Mouse (Mus musculus): ENCODE measurements around the gene Ccdc151.

The Ccdc151 gene

DNA sequence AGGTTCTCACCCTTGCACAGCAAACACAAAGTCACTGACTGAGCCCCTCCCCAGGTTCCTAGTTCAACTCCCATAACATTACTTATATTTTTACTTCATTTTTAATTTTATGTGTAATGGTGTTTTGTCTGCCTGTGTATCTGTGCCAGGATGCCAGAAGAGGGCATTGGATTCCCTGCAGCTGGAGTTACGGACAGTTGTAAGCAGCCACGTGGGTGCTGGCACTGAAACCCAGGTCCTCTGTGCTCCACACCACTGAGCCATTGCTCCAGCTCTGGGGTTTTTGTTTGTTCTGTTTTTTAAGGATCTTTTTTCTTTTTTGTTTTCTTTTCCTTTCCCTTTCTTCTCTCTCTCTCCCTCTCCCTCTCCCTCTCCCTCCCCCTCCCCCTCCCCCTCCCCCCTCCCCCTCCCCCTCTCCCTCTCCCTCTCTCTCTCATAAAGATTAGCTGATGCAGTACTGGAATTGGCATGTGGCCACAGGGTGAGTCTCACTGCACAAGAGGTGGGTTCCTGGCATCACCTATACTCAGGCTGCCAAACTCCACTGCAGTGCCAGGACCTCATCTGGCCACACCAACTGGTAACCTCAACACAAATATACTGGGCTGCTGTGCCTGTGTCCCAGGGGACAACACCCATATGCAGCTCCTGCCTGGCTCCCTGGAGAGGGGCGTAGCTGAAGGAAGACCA lies 6.1 kb downstream of the Ccdc151 start:
- in situ Hi-C loops (cut with MboI, MseI): no loop called here

GRCm38 (mm10) chr9:21992227-21992626 lies 10.2 kb downstream of the Ccdc151 start:
- in situ Hi-C loops (cut with MboI, MseI): no loop called here

- in situ Hi-C loops (cut with MboI, MseI): no loop called here
Observed at GRCm38 (mm10) chr9:21989230-21990110, 13.0 kb downstream of the Ccdc151 start, which contains the start of gene Rgl3. Rgl3 (minus strand) TSS chr9:21989446.

- in situ Hi-C loops (cut with MboI, MseI): no loop called here
Observed at GRCm38 (mm10) chr9:21988421-21989101, 13.9 kb downstream of the Ccdc151 start.

DNA sequence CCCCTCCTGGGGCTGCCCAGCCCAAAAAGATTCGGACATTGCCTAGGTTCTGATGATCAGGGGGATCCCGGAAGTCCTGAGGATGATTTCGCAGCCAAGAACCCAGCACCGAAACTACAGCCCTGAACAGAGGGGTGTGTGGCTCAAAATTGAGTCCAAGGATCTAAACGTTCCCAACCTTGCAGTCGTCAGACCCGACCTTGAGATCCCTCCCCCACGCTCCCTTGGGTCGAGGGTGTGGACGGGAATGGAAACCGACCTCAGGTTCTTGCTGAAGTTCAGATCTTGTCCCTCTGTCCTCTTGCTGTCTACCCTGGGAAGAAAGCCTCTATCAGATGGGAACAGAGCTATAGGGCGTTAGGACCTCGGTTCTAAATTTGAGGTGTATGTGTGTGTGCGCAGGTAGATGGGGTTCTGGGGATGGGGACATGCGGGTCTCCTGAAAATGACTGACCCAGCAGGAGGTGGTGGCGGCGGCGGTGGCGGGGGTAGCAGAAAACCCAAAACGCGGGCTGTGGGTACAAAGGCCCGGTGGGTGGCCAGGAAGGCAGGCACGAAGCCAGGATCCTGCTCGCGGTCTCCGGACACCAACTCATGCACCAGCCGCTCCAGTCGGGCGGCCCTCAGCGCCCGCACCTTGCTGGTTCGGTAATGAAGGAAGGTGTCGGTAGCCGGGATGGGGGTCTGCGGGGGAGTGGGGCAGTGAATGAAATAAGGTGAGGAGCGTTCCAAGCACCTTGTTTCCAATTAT lies 14.7 kb downstream of the Ccdc151 start:
- in situ Hi-C loops (cut with MboI, MseI): no loop called here

DNA sequence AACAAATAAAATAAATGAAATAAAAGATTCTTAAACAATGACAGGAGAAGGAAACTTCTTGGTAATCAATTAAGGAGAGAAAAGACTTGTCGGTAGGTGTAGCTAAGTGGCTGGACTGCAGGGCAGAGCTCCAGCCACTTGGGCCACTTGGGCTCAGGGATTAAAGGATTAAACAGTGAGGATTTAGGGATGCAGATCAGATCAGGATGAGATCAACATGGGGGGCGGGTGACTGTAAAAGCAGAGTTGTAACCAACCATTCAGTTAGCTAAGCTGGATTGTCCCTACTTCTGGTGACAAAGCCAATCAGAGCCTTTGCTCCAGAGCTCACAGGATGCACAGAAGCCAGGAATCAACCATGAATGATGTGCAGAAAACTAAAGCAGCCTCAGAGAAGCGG lies 18.5 kb downstream of the Ccdc151 start:
- in situ Hi-C loops (cut with MboI, MseI): no loop called here

DNA sequence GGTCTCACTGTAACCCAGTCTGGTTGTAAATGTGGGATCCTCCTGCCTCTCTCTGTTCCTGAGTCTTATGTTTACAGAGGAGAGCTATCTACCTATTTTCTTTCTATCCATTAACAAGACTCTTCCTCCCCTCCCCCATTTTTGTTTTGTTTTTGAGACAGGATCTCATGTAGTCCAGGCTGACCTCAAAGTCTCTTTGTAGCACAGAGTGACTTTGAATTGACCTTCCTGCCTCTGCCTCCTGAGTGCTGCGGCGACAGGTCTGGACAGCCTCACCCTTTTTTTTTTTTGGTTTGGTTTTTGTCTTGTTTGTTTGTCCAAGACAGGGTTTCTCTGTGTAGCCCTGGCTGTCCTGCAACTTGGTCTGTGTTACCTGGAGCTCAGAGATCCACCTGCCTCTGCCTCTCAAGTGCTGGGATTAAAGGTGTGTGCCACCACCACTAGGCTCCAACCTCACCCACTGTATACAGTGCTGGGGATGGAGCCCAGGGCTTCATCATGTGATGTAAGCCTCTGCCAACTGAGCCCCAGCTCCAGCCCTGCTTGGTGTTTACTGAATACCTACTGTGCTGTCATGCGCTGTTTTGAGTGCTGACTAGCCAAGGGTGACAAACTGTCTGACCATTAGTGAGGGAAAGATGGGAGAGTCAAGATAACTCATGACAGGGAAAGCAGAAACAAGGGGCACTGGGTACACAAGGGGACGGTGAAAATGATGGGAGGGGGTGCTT lies 23.9 kb downstream of the Ccdc151 start:
- in situ Hi-C loops (cut with MboI, MseI): loop anchor here in 1 of 2 experiments (5.0 kb wide), 1 partner anchor 84 kb away; no protein-coding TSS in a partner anchor

DNA sequence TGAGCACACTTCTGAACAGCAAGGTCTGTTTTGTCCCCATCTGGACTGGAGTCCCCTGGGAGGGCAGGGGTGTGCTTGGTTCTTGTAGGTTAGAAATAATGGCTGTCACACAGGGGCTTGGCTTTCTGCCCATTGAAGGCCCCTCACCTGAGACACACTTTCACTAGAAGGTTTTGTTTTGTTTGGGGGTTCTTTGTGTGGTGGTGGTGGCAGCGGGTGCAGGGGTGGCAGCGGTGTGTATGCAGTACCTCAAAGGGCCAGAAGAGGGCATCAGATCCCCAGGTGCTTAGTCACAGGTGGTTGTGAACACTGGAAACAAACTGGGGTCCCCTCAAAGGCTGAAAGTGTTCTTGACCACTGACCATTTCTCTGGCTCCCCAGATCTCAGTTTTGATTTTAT lies 24.5 kb downstream of the Ccdc151 start:
- in situ Hi-C loops (cut with MboI, MseI): loop anchor here in 1 of 2 experiments (5.0 kb wide), 1 partner anchor 84 kb away; no protein-coding TSS in a partner anchor

GRCm38 (mm10) chr9:21977331-21977730 lies 25.1 kb downstream of the Ccdc151 start:
- in situ Hi-C loops (cut with MboI, MseI): loop anchor here in 1 of 2 experiments (5.0 kb wide), 1 partner anchor 85 kb away; no protein-coding TSS in a partner anchor

GRCm38 (mm10) chr9:21976626-21977175 lies 25.7 kb downstream of the Ccdc151 start:
- in situ Hi-C loops (cut with MboI, MseI): loop anchor here in 1 of 2 experiments (5.0 kb wide), 1 partner anchor 86 kb away; no protein-coding TSS in a partner anchor

- in situ Hi-C loops (cut with MboI, MseI): no loop called here
Observed at GRCm38 (mm10) chr9:21969304-21969703, 33.1 kb downstream of the Ccdc151 start.

- in situ Hi-C loops (cut with MboI, MseI): no loop called here
Observed at GRCm38 (mm10) chr9:21968883-21969282, 33.6 kb downstream of the Ccdc151 start.

DNA sequence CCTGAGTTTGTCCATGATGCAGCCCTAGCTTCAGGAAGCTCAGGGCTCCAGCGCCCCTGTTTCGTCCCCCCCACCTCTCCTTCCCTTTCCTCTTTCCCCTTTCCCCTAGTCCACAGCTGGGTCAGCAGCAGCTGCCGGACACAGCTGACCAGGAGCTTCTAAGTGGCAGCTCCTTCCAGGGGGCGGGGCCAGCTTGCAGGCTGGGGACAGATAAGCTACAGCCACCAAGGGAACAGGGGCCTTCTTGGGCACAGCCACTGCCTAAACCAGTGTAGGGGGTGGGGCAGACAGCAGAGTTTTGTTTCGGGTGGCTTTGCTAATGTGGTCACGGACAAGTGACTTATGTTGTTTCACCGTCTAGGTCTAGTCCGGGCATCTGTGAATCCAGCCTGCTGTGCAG lies 39.0 kb downstream of the Ccdc151 start, which contains the start of gene Epor:
Gene Epor, minus strand, starts transcription at position 90 of the 400 bp plus-strand sequence.
- in situ Hi-C loops (cut with MboI, MseI): no loop called here

DNA sequence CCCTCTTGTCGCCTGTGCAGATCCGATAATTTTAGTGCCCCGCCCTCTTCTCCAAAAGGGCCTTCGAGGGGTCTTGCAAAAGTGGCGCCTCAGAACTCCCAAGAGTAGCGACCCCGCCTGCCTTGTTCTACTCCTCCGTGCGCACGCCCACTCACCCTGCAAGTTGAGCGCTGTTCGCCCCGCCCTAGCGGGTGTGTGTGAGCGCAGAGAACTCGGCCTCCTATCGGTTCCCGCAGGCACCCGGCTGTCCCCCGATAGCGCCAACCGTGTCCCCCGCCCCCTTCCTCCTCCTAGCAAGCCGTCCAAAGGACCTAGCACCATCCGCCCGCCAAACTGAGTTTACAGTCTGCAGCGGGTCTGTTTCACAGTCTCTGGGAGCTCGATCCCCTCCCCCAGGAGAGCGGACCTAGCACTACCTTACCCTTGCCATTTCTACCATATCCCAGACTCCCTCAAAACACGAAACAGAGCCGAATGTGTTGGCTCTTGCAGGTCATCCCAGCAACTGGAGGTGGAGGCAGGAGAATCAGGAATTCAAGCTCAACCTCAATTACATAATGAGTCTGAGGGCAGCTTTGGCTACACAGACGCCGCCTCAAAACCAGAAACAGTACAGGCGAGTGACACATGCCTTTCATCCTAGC lies 39.9 kb downstream of the Ccdc151 start:
- in situ Hi-C loops (cut with MboI, MseI): no loop called here

GRCm38 (mm10) chr9:21962010-21962409 lies 40.4 kb downstream of the Ccdc151 start:
- in situ Hi-C loops (cut with MboI, MseI): no loop called here

DNA sequence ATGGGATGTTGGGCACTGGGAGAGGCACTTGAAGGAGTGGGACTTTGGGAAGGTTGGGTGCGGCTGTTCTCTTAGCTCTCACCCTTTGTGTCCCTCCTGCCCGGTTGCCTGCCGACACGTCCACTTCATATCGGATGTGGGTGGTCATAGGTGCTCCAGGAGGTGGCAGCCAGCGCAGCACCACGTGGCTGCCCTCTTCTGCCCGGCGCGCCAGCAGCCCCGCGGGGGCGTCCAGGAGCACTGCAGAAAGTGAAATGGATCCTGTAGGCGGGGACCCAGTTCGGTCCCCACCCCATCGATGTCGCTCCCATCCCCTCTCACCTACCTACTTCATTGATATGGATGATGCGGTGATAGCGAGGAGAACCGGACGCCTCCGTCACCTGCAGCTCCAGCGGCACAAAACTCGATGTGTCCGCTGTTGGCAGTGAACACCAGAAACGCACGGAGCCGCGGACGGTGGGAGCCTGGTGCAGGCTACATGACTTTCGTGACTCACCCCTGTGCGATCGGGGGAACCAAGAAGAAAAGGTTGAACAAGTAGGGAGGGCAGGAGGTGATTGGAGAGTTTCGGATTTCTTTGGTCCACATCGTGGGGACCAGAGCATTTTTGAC lies 41.0 kb downstream of the Ccdc151 start:
- in situ Hi-C loops (cut with MboI, MseI): no loop called here

GRCm38 (mm10) chr9:21960558-21961208 lies 41.8 kb downstream of the Ccdc151 start:
- in situ Hi-C loops (cut with MboI, MseI): no loop called here

DNA sequence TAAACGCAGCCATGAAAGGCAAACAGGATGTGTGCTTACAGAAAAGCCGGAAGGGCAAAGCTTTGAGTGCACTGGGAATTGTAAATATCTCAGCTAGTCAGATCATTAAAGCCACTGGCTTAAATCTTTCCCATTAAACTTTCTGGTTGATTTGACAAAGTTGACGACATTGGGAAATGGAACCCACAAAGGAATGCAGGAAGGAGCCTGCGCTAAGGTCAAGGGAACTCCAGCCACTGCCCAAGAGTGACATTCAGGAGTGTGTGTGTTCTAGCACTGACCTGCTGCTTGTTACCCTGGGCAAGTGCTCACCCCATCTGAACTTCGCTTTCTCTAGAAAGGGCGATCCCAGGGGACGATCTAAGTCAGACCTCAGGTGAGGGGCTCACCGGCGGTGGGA lies 42.3 kb downstream of the Ccdc151 start:
- in situ Hi-C loops (cut with MboI, MseI): no loop called here

- in situ Hi-C loops (cut with MboI, MseI): no loop called here
Observed at GRCm38 (mm10) chr9:21959244-21959643, 43.2 kb downstream of the Ccdc151 start.

Data from T-helper 17 cell (primary cell).